Mouse (Mus musculus) megakaryocyte, embryonic 14.5 days (primary cell): Measurements from ENCODE around the gene Dnah11.

ENCODE experiments used
- FLI1 ChIP-seq: IDR thresholded peaks from 2 replicates; pipeline ENCODE4 v1.6.1; 2012; ENCODE audit warnings: low read length, inconsistent platforms, mixed read lengths
- GATA1 ChIP-seq: IDR thresholded peaks from 3 replicates; pipeline ENCODE4 v1.6.1; 2012; ENCODE audit warnings: mixed read lengths, low read length, inconsistent platforms, borderline replicate concordance

DNA sequence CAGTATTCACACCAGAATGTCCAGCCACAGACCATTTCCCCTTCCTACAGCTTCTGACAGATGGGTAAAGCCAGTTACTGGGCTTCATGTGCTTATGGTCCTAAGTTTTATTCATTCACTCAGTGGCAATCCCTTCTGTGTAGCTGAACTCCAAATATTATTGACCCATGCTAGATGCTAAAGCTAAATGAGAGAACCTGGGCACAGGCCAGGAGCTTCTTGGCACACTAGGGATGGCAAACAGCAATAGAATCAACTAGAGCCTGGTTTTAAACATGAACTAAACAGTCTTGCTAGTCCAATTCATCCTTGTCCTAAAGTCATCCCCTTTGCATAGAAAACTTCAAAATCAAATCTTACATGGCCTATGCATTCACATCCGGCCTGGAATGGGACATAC, 113.6 kb downstream of the Dnah11 start:
- TF ChIP-seq GATA1 (no peak), FLI1 (no peak)
